Mouse (Mus musculus) urinary bladder, postnatal 4 days (tissue): Measurements from ENCODE around the gene Tmem167.

ENCODE experiments used
- DNase-seq, 2 experiments: peaks; one replicate each; pipeline ENCODE4 v3.0.0; 2021 to 2022; ENCODE audit warnings: low spot score in 2 of 2

Tmem167 gene

DNA sequence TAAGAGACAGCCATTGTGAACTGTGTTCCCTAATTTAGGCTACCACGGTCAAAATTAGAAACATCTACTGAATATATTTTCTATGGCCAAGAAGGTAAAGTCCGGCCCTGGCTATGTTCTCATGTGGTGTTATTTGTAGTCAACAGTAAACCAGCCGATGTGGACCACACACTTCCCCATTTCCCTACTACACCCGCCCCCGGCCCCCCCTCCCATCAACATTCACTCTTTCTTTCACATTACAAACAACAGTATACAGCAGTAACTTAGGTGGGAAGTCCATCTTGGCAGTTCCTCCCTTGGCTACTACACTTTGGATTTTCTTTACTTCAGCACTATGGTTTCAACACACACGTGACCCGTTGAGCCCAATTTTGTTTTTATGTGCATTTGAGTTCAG lies 94.6 kb downstream of the Tmem167 start:
- DNase-seq: no peak

DNA sequence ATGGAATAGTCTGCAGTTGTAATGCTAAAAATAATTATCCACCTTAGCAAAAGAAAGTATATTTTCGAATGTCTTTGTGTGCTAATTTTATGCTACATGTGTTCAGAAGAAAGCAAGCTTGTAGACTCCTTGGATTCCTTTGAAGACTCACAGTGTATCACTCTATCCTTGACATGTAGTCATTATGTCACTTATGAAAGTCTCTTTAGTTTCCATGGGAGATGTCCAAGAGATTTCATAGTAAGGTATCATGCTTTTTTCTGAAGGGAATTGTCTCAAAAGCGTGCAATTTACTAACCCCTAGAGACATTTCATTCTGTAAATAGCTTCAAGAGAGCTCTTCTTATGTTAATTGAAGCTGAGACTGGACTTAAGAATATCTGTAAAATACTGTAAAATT lies 97.8 kb downstream of the Tmem167 start:
- DNase-seq: no peak

DNA sequence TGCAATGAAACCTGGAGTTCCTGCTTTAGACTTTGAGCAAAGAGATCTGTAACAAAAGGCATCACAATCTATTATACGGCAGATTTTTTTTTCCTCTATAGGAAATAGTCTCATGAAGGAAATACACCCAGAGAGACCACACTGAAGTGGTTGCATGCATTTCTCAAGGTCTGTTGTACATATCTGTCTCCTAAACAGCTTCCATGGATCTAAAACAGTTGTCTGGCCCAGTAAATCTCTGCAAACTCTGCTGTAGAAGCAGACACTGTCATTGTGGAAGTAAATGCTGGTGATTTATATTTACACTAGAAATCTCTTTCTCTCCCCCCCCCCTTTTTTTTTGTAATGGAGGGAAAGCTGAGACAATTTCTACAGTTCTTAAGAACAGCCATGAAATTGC lies 99.1 kb downstream of the Tmem167 start:
- no peak for DNase-seq

DNA sequence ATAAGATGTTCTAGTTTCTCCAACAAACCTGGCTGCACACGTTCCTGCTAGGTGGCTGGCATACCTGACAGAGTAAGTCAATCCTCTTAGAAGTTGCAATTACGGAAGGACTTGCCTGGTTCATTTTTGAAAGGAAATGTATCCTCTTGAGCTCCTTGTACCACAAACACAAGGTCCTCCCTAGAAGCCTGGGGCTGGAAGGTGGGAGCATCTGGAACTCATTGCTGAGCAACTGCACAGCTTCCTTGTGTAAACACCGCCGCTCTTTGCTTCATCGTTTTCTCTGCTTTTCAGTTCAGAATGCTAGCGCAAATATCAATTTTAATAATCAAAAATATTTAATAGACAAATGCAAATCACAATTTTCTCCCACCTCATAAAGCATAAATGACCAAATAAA lies 102.9 kb downstream of the Tmem167 start:
- no peak for DNase-seq
